Mouse (Mus musculus) forebrain, embryonic 12.5 days (tissue): ENCODE measurements around the gene Ints3. TPM values are rescaled to one million over a fixed set of nuclear protein-coding genes. Genes with fewer than 3 reads are reported as not detected.

Source experiments
- ATAC-seq: fragments of 200-750 bp; cut with Nextera tagmentation; 2 replicates; pipeline ENCODE4 v1.8.0; 2017; ENCODE audit warnings: moderate TSS enrichment; ENCODE audit not compliant: low FRiP score
- H3K27ac ChIP-seq: fragments of 300-500 bp; sonication (generic); 2 replicates; pipeline ENCODE4 v1.5.1; 2016; ENCODE audit warnings: mild to moderate bottlenecking
- H3K27me3 ChIP-seq: fragments of 300-500 bp; sonication (generic); 2 replicates; pipeline ENCODE4 v1.6.1; 2016; ENCODE audit warnings: mild to moderate bottlenecking
- H3K36me3 ChIP-seq: fragments of 300-500 bp; sonication (generic); replicated peaks from 2 replicates; pipeline ENCODE4 v1.6.1; 2016; ENCODE audit warnings: mild to moderate bottlenecking
- H3K4me1 ChIP-seq: fragments of 300-500 bp; sonication (generic); 2 replicates; pipeline ENCODE4 v1.6.1; 2016
- H3K4me2 ChIP-seq: fragments of 300-500 bp; sonication (generic); 2 replicates; pipeline ENCODE4 v1.6.1; 2016; ENCODE audit warnings: mild to moderate bottlenecking, moderate library complexity
- H3K4me3 ChIP-seq: fragments of 300-500 bp; sonication (generic); replicated peaks from 2 replicates; pipeline ENCODE4 v1.5.1; 2016; ENCODE audit warnings: mild to moderate bottlenecking
- H3K9ac ChIP-seq: fragments of 300-500 bp; sonication (generic); 2 replicates; pipeline ENCODE4 v1.6.1; 2016; ENCODE audit warnings: mild to moderate bottlenecking
- H3K9me3 ChIP-seq: fragments of 300-500 bp; sonication (generic); 2 replicates; pipeline ENCODE4 v1.6.1; 2016
- WGBS: fragments of 180-500 bp; shearing (Covaris S2); methylation state at CpG from one replicate; pipeline ENCODE4 v1.1.7; 2016; 5-methylcytosine and 5-hydroxymethylcytosine counted together
- polyA plus RNA-seq: library from polyadenylated mRNA; unstranded; fragments of >200 nt; fragmentation: Nextera tagmentation; extraction: Ambion mirVana; gene quantifications from 2 replicates; pipeline ENCODE4 v1.2.1, GENCODE M21; 2016

Gene Ints3
- polyA plus RNA-seq, 1 experiment from 2014 or later = 42.8 TPM

DNA sequence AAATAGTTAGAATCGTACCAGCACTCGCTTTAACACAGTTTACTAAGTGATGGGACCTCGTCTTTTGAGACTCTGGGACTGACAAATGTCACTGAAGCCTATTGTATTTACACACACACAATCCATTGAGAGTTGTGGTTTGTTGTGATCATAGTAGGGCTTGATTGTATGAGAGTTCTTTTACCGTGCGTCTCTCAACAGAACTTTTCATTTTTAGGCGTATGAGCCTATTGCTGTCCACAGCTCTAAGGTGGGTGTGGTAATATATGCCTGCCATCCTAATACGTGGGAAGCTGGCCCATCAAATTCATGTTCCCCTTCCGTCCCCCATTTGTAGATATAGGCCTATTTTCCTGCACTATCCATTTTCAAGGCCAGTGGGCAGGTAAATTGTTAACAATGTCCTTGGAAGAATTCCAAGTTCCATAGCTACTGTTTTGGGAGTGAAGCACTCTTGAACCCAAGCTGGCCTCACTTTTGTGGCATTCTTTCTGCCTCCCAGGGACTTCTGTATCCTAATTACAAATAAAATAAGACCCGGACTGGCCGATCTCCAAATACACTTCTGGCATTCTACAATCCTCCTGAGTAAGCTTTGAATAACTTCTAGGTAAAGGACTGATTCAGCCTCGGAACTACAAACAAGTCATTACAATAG, 780 bp upstream of the Ints3 start:
- 60% methylated on average over 11 of the region's 11 CpGs for WGBS
- H3K27me3 ChIP-seq = no peaks in the 10 kb centered on the region
- peak overlapping the region; percentile 96 for H3K4me2 ChIP-seq
- H3K36me3 ChIP-seq = peaks cover 8% of the 10 kb centered on the region; the same call in 1 of the 2 replicates
- no peaks in the 10 kb centered on the region for H3K9me3 ChIP-seq
- peak overlapping the region; percentile 51 for H3K9ac ChIP-seq
- ATAC-seq = 0 out of 2 replicates have a peak, but pooled peaks have one; percentile 3
- H3K4me1 ChIP-seq = peaks cover 30% of the 10 kb centered on the region
- H3K4me3 ChIP-seq = peak overlapping the region; percentile 82
- H3K27ac ChIP-seq = peak overlapping the region; percentile 97

- Histone ChIP-seq H3K36me3 (peaks cover 10% of the 10 kb centered on the region; the same call in 1 of the 2 replicates), H3K4me1 (peaks cover 32% of the 10 kb centered on the region), H3K27ac (peak overlapping the region; percentile 97), H3K4me3 (peak overlapping the region; percentile 82), H3K9ac (peak overlapping the region; percentile 90), H3K9me3 (no peaks in the 10 kb centered on the region), H3K27me3 (no peaks in the 10 kb centered on the region), H3K4me2 (peak overlapping the region; percentile 96)
- peak; percentile 41 for ATAC-seq
- 0% methylated on average over 12 of the region's 12 CpGs for WGBS
These were observed 607 bp downstream of the Ints3 start for GRCm38 (mm10) chr3:90432811-90433219.

GRCm38 (mm10) chr3:90432348-90432747, 1.1 kb downstream of the Ints3 start:
- H3K4me2 ChIP-seq = peak overlapping the region; percentile 96
- no peak for ATAC-seq
- H3K27ac ChIP-seq = 0 out of 2 replicates have a peak overlapping the region, but pooled peaks have one; percentile 97
- H3K9me3 ChIP-seq = no peaks in the 10 kb centered on the region
- no peaks in the 10 kb centered on the region for H3K27me3 ChIP-seq
- H3K4me1 ChIP-seq = peaks cover 32% of the 10 kb centered on the region
- WGBS = 23% methylated on average over 2 of the region's 2 CpGs
- peak overlapping the region; percentile 82 for H3K4me3 ChIP-seq
- peaks cover 10% of the 10 kb centered on the region; the same call in 1 of the 2 replicates for H3K36me3 ChIP-seq
- peak overlapping the region; percentile 90 for H3K9ac ChIP-seq

- peaks cover 32% of the 10 kb centered on the region for H3K4me1 ChIP-seq
- no peak overlapping the region for H3K4me2 ChIP-seq
- H3K9me3 ChIP-seq = no peaks in the 10 kb centered on the region
- no peak for ATAC-seq
- no peak overlapping the region for H3K4me3 ChIP-seq
- H3K27ac ChIP-seq = no peak overlapping the region
- no peak overlapping the region for H3K9ac ChIP-seq
- no peaks in the 10 kb centered on the region for H3K27me3 ChIP-seq
- H3K36me3 ChIP-seq = peaks cover 10% of the 10 kb centered on the region; the same call in 1 of the 2 replicates
- 91% methylated on average over 3 of the region's 3 CpGs for WGBS
These were observed 3.8 kb downstream of the Ints3 start for GRCm38 (mm10) chr3:90429576-90429975.

DNA sequence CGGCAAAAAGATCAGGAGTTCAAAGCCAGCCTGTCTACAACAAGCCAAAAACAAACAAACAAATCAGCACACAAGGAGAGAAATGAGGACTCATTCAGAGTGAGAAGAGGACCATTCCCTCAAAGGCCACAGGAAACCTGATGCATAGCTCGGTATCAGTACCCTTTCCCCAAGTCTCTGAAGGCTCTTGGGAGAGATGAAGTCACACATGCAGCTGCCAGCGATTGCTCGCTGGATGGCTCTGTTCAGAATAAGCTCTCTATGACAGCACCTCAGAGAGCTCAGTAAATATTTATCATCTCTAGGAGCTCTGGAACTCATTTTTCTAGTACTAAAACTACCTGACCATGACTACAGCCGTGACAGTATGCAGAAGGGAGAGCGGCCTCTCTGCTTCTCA, 5.2 kb downstream of the Ints3 start:
- 86% methylated on average over 6 of the region's 6 CpGs for WGBS
- no peaks in the 10 kb centered on the region for H3K9me3 ChIP-seq
- peaks cover 25% of the 10 kb centered on the region for H3K4me1 ChIP-seq
- H3K4me3 ChIP-seq = no peak overlapping the region
- H3K9ac ChIP-seq = no peak overlapping the region
- H3K4me2 ChIP-seq = no peak overlapping the region
- H3K27ac ChIP-seq = no peak overlapping the region
- H3K36me3 ChIP-seq = peaks cover 18% of the 10 kb centered on the region
- H3K27me3 ChIP-seq = no peaks in the 10 kb centered on the region
- no peak for ATAC-seq

- H3K27me3 ChIP-seq = no peaks in the 10 kb centered on the region
- ATAC-seq = no peak
- no peak overlapping the region for H3K4me3 ChIP-seq
- no peaks in the 10 kb centered on the region for H3K9me3 ChIP-seq
- peaks cover 24% of the 10 kb centered on the region for H3K36me3 ChIP-seq
- 33% methylated on average over 1 of the region's 1 CpGs for WGBS
- H3K4me2 ChIP-seq = no peak overlapping the region
- peaks cover 25% of the 10 kb centered on the region for H3K4me1 ChIP-seq
- H3K27ac ChIP-seq = no peak overlapping the region
- H3K9ac ChIP-seq = no peak overlapping the region
These were observed 5.8 kb downstream of the Ints3 start for GRCm38 (mm10) chr3:90427574-90427973.

DNA sequence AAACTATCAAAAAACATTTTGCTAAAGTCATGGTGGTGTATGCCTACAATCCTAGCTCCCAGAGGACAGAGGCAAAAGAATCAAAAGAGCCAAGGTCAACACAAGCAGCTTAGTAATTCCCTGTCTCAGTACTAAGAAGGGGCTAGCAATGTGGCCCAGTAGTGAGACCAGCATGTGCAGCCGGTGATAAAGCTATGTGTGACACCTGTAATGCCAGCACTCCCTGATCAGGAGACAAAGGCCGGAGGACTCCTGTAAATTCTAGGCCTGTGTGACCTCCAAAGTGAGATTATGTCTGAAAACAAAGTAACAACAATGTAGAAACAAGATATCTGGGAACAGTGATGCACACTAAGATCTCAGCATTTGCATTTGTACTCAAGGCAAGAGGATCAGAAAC, 7.9 kb downstream of the Ints3 start:
- ATAC-seq = no peak
- peaks cover 5% of the 10 kb centered on the region; the same call in 1 of the 2 replicates for H3K4me1 ChIP-seq
- H3K9me3 ChIP-seq = no peaks in the 10 kb centered on the region
- no peak overlapping the region for H3K27ac ChIP-seq
- H3K9ac ChIP-seq = no peak overlapping the region
- 93% methylated on average over 2 of the region's 2 CpGs for WGBS
- no peak overlapping the region for H3K4me3 ChIP-seq
- peaks cover 40% of the 10 kb centered on the region for H3K36me3 ChIP-seq
- H3K27me3 ChIP-seq = no peaks in the 10 kb centered on the region
- H3K4me2 ChIP-seq = no peak overlapping the region

DNA sequence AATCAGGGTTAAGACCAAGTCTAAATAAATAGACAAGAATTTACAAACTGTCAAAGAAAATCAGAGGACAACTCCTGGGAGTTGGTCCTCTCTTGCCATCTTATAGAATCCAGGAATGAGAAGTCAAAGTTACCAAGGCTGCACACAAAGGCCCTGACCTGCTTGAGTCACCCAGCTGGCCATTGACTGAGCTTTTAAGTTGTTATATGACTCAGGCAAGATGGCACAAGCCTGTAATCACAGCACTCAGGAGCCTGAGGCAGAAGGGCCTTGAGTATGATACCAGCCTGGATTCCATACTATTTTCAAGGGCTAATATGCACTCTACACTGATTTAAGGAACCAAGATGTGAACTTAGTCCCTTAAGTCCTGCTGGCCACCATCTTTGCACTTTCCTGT, 9.9 kb downstream of the Ints3 start:
- H3K4me2 ChIP-seq = no peak overlapping the region
- ATAC-seq = no peak
- peaks cover 44% of the 10 kb centered on the region for H3K36me3 ChIP-seq
- H3K27me3 ChIP-seq = no peaks in the 10 kb centered on the region
- H3K9me3 ChIP-seq = no peaks in the 10 kb centered on the region
- 0 out of 2 replicates have a peak, but pooled peaks cover 3% of the 10 kb centered on the region for H3K4me1 ChIP-seq
- no peak overlapping the region for H3K4me3 ChIP-seq
- H3K9ac ChIP-seq = no peak overlapping the region
- H3K27ac ChIP-seq = no peak overlapping the region

GRCm38 (mm10) chr3:90420696-90421095, 12.7 kb downstream of the Ints3 start:
- H3K36me3 ChIP-seq = peaks cover 67% of the 10 kb centered on the region
- no peak overlapping the region for H3K27ac ChIP-seq
- H3K9ac ChIP-seq = no peak overlapping the region
- no peak overlapping the region for H3K4me3 ChIP-seq
- no peak for ATAC-seq
- no peaks in the 10 kb centered on the region for H3K27me3 ChIP-seq
- H3K9me3 ChIP-seq = no peaks in the 10 kb centered on the region
- 94% methylated on average over 6 of the region's 6 CpGs for WGBS
- H3K4me1 ChIP-seq = no peaks in the 10 kb centered on the region
- no peak overlapping the region for H3K4me2 ChIP-seq

- H3K4me1 ChIP-seq = no peaks in the 10 kb centered on the region
- H3K9ac ChIP-seq = no peak overlapping the region
- peaks cover 91% of the 10 kb centered on the region for H3K36me3 ChIP-seq
- no peak overlapping the region for H3K27ac ChIP-seq
- no peak overlapping the region for H3K4me2 ChIP-seq
- no peak overlapping the region for H3K4me3 ChIP-seq
- no peaks in the 10 kb centered on the region for H3K27me3 ChIP-seq
- H3K9me3 ChIP-seq = no peaks in the 10 kb centered on the region
- no peak for ATAC-seq
- 80% methylated on average over 3 of the region's 3 CpGs for WGBS
These were observed 20.4 kb downstream of the Ints3 start for GRCm38 (mm10) chr3:90413011-90413396.

GRCm38 (mm10) chr3:90412312-90413010, 21.0 kb downstream of the Ints3 start:
- Histone ChIP-seq H3K27me3 (no peaks in the 10 kb centered on the region), H3K4me2 (no peak overlapping the region), H3K4me1 (no peaks in the 10 kb centered on the region), H3K36me3 (peaks cover 91% of the 10 kb centered on the region), H3K27ac (no peak overlapping the region), H3K9ac (no peak overlapping the region), H3K4me3 (no peak overlapping the region), H3K9me3 (no peaks in the 10 kb centered on the region)
- WGBS = 57% methylated on average over 5 of the region's 5 CpGs
- no peak for ATAC-seq

DNA sequence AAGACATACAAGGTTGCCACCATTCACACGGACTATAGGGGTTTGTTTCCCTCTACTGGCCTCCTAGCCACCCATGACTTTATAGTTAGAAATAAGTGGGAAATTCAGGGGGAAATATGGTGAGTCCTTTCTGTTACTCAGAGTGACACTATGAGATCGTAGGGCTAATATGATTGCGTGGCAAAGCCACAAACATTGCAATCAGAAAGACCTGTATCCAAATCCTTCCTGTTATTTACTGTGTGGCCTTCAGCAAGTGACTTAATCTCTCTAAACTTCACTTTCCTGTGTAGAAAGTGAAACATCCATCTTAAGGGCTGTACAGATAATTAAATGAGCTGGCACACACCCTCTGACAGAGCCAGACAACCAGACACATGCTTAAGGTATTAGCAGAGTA, 24.7 kb downstream of the Ints3 start:
- no peaks in the 10 kb centered on the region for H3K9me3 ChIP-seq
- WGBS = 92% methylated on average over 3 of the region's 3 CpGs
- H3K27ac ChIP-seq = no peak overlapping the region
- H3K4me1 ChIP-seq = no peaks in the 10 kb centered on the region
- no peak overlapping the region for H3K4me2 ChIP-seq
- no peak overlapping the region for H3K4me3 ChIP-seq
- H3K36me3 ChIP-seq = peaks cover 97% of the 10 kb centered on the region
- no peak overlapping the region for H3K9ac ChIP-seq
- ATAC-seq = no peak
- H3K27me3 ChIP-seq = no peaks in the 10 kb centered on the region

GRCm38 (mm10) chr3:90406414-90406813, 27.0 kb downstream of the Ints3 start:
- ATAC-seq = no peak
- Histone ChIP-seq H3K9me3 (no peaks in the 10 kb centered on the region), H3K4me1 (no peaks in the 10 kb centered on the region), H3K4me3 (no peak overlapping the region), H3K9ac (no peak overlapping the region), H3K27ac (no peak overlapping the region), H3K36me3 (peaks cover 98% of the 10 kb centered on the region), H3K4me2 (no peak overlapping the region), H3K27me3 (no peaks in the 10 kb centered on the region)
- WGBS = 97% methylated on average over 5 of the region's 5 CpGs
